Mouse (Mus musculus): ENCODE results near the gene Pax5.

GRCm38 (mm10) chr4:44716391-44716790 lies 6.1 kb upstream of the Pax5 start:
- no peak for TF ChIP-seq EP300 (IDR thresholded peaks at IDR 0.05; ENCODE audit: low read depth in 1 of 2, low read length in 2 of 2)
- TF ChIP-seq USF2 (IDR thresholded peaks at IDR 0.05; ENCODE audit: borderline replicate concordance in 1 of 2, insufficient read depth in 1 of 2, low read depth in 1 of 2, low read length in 2 of 2), result no peak
- no peak for TF ChIP-seq NRF1 (IDR thresholded peaks at IDR 0.05; ENCODE audit: insufficient read depth, low read depth, low read length, poor library complexity, severe bottlenecking)
- no peak for TF ChIP-seq ZC3H11A (IDR thresholded peaks at IDR 0.05; ENCODE audit: low read depth, low read length)
- no peak for TF ChIP-seq CTCF (IDR thresholded peaks at IDR 0.05 in 2 of 3, conservative IDR thresholded peaks at IDR 0.05 in 1 of 3; ENCODE audit: control insufficient read depth in 1 of 3, insufficient read depth in 1 of 3, low read depth in 2 of 3, low read length in 3 of 3, poor library complexity in 1 of 3, severe bottlenecking in 1 of 3)
- TF ChIP-seq MAX (IDR thresholded peaks at IDR 0.05; ENCODE audit: low read length), result no peak
- no peak for TF ChIP-seq POLR2A (IDR thresholded peaks at IDR 0.05; ENCODE audit: control insufficient read depth in 1 of 2, insufficient read depth in 1 of 2, low read depth in 1 of 2, low read length in 2 of 2, poor library complexity in 1 of 2)
- TF ChIP-seq CHD2 (IDR thresholded peaks at IDR 0.05; ENCODE audit: low read length), result no peak
- TF ChIP-seq ZKSCAN1 (IDR thresholded peaks at IDR 0.05; ENCODE audit: low read depth, low read length), result no peak

Measured in MEL (cell line).